Mouse (Mus musculus): Measurements from ENCODE around the gene Tulp4.

DNA sequence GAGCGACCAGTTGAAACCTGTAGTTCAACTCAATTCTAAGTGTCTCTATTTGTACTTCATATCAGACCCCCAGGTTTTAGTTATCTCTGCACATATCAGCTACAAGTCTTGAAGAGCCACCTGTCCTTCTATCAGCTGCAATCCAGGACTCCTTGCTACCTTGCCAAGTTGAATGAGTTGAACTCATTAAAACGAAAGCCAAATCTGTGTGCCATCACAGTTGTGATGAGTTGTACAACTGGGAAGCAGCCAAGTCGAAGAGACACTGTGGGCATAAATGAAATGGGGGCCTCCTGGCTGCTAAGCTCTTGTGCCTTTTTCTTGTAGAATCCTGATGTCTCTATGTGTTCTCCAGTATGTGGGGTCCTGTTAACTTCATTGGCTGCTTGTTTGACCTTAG lies 19.2 kb downstream of the Tulp4 start:
- TF ChIP-seq EP300 (IDR thresholded peaks at IDR 0.05; ENCODE audit: low read depth): no peak
- no peak for TF ChIP-seq CTCF (IDR thresholded peaks at IDR 0.05; ENCODE audit: low read depth)
